Mouse (Mus musculus): ENCODE results near the gene Ptpre. TPM values are rescaled to one million over a fixed set of nuclear protein-coding genes. Genes with fewer than 3 reads are reported as not detected.

Gene Ptpre
- polyA plus RNA-seq, 1 experiment from 2014 or later, result 1.7 TPM

DNA sequence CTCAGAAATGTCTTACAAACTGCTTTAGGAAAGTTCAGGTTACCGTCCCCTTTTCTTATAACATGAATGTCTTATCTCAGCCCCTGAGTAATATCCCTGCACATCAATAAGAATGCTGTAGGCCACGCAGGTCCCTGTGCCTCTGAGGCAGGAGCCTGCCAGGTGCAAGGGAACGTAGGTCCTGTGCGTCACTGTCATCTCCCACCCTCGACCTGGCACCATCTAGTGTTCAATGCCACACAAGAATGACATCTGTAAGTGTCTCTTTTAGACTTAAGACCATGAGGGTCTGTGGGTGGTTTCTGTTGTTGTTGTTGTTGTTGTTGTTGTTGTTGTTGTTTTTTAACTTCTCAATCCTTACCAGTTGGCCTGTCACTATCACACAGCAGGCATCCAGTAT, 56.0 kb downstream of the Ptpre start:
- no peak overlapping the region for H3K4me3 ChIP-seq (ENCODE audit: low read depth, low read length)
- no peaks in the 10 kb centered on the region for H3K9me3 ChIP-seq (replicated peaks; ENCODE audit: control insufficient read depth, low read length)
- 58% methylated on average over 5 of the region's 5 CpGs for WGBS (ENCODE audit: insufficient replicate concordance)
- H3K9ac ChIP-seq (ENCODE audit: low read depth, low read length), result no peak overlapping the region
- H3K27me3 ChIP-seq (ENCODE audit: control insufficient read depth, insufficient read depth, low read length), result peaks cover 10% of the 10 kb centered on the region
- peaks cover 27% of the 10 kb centered on the region for H3K4me1 ChIP-seq (ENCODE audit: control insufficient read depth, insufficient read depth, low read length)
- H3K27ac ChIP-seq (ENCODE audit: low read depth, low read length), result peak overlapping the region; percentile 15; the same call in 1 of the 2 replicates
- H3K36me3 ChIP-seq (ENCODE audit: control insufficient read depth, insufficient read depth, low read length), result no peaks in the 10 kb centered on the region
- ATAC-seq (replicated peaks; ENCODE audit: insufficient number of reproducible peaks, low FRiP score, low TSS enrichment), result no peak
- H3K4me2 ChIP-seq, result no peak overlapping the region

DNA sequence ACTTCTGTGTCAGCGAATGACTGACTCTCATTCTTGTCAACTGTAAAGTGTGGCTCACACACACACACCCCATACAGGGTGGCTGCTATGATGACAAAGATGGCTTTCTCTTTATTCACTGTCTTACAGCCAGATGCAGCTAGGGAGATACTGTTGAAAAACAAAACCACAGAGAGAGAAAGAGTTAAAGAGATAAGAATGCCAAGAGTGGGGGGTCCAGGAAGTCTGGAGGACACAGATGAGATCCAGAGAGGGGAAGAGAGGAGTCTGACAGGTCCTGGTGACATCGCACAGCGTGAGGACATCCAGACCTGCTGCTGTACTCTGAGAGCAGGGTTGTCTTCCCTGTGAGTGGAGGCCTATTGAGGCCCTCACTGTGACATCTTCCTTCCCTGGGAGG, 56.5 kb downstream of the Ptpre start:
- Histone ChIP-seq H3K4me2 (no peak overlapping the region), H3K36me3 (ENCODE audit: control insufficient read depth, insufficient read depth, low read length) (no peaks in the 10 kb centered on the region), H3K27ac (ENCODE audit: low read depth, low read length) (peak overlapping the region; percentile 15; the same call in 1 of the 2 replicates), H3K4me3 (ENCODE audit: low read depth, low read length) (no peak overlapping the region), H3K9ac (ENCODE audit: low read depth, low read length) (no peak overlapping the region), H3K27me3 (ENCODE audit: control insufficient read depth, insufficient read depth, low read length) (peaks cover 10% of the 10 kb centered on the region), H3K4me1 (ENCODE audit: control insufficient read depth, insufficient read depth, low read length) (peaks cover 32% of the 10 kb centered on the region), H3K9me3 (replicated peaks; ENCODE audit: control insufficient read depth, low read length) (no peaks in the 10 kb centered on the region)
- 25% methylated on average over 3 of the region's 3 CpGs for WGBS (ENCODE audit: insufficient replicate concordance)
- ATAC-seq (replicated peaks; ENCODE audit: insufficient number of reproducible peaks, low FRiP score, low TSS enrichment), result no peak

DNA sequence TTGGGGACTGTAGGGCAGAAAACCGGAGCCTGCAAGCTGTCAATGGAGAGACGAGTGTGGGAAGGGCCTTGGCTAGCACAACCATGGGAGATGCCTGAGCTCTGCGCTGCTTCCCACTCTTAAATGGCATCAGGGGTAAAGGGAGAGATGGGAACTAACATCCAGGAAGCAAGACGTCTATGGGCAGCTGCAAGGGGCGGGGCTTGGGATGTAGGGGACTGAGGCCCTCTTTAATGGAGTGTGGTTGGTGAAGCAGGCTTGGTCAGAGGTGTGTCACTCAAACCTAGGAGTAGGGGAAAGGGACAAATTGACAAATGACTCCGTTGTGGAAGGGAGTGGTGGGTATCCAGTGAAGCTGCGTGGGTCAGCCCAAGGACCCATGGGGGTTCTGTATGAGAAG, 57.4 kb downstream of the Ptpre start:
- no peak overlapping the region for H3K4me3 ChIP-seq (ENCODE audit: low read depth, low read length)
- H3K36me3 ChIP-seq (ENCODE audit: control insufficient read depth, insufficient read depth, low read length), result no peaks in the 10 kb centered on the region
- no peak overlapping the region for H3K9ac ChIP-seq (ENCODE audit: low read depth, low read length)
- peaks cover 10% of the 10 kb centered on the region for H3K27me3 ChIP-seq (ENCODE audit: control insufficient read depth, insufficient read depth, low read length)
- 56% methylated on average over 7 of the region's 7 CpGs for WGBS (ENCODE audit: insufficient replicate concordance)
- no peak overlapping the region for H3K4me2 ChIP-seq
- H3K27ac ChIP-seq (ENCODE audit: low read depth, low read length), result no peak overlapping the region
- H3K9me3 ChIP-seq (replicated peaks; ENCODE audit: control insufficient read depth, low read length), result no peaks in the 10 kb centered on the region
- peaks cover 32% of the 10 kb centered on the region for H3K4me1 ChIP-seq (ENCODE audit: control insufficient read depth, insufficient read depth, low read length)
- no peak for ATAC-seq (replicated peaks; ENCODE audit: insufficient number of reproducible peaks, low FRiP score, low TSS enrichment)

DNA sequence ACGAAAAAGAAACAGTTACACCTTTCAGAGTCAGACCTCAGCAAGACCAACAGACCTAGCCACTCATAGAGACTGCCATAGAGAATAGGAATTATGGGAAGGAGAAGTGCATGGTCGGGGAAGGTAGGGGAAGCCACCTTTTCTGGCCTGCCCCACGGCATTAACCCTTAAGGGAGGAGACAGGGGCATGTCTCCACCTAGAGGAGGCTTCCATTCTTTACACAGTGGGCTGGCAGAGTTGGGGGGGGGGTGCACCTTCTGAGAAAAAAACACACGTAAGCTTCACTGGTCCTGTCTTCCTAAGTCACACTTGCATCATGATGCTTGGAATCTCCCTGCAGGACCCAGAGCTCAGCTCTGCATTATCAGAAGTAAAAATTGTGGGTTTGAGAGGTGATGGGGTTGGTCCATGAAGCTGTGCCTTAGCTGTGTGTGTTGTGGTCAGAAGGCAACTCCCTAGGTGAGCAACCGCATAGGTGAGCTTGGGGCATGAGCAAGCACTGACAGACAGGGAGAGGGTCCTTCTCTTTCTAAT, 58.4 kb downstream of the Ptpre start:
- no peak overlapping the region for H3K9ac ChIP-seq (ENCODE audit: low read depth, low read length)
- ATAC-seq (replicated peaks; ENCODE audit: insufficient number of reproducible peaks, low FRiP score, low TSS enrichment), result no peak
- H3K27ac ChIP-seq (ENCODE audit: low read depth, low read length), result no peak overlapping the region
- no peaks in the 10 kb centered on the region for H3K9me3 ChIP-seq (replicated peaks; ENCODE audit: control insufficient read depth, low read length)
- H3K4me1 ChIP-seq (ENCODE audit: control insufficient read depth, insufficient read depth, low read length), result peaks cover 32% of the 10 kb centered on the region
- no peaks in the 10 kb centered on the region for H3K36me3 ChIP-seq (ENCODE audit: control insufficient read depth, insufficient read depth, low read length)
- H3K4me3 ChIP-seq (ENCODE audit: low read depth, low read length), result no peak overlapping the region
- H3K4me2 ChIP-seq, result no peak overlapping the region
- WGBS (ENCODE audit: insufficient replicate concordance), result 41% methylated on average over 5 of the region's 5 CpGs
- H3K27me3 ChIP-seq (ENCODE audit: control insufficient read depth, insufficient read depth, low read length), result peaks cover 10% of the 10 kb centered on the region

DNA sequence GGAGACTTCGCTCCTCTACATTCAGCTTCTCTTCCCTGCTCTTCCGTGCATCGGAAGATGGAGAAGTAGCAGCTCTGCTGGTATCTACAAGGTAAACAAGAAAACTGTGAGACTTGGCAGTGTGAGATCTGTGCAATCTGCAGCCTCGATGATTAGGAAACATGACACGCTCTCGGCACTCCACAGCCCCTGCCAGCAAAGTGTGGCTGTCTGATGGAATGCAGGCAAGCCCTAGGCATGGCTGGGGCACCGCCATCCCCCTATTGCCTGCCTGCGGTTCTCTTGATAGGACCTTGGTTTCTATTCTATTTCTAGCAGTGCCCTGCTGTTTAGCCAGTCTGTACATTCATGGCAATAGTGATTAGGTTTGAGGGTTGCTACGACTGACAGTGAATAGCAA, 59.7 kb downstream of the Ptpre start:
- H3K4me2 ChIP-seq, result peak overlapping the region; percentile 42
- H3K27ac ChIP-seq (ENCODE audit: low read depth, low read length), result no peak overlapping the region
- no peak overlapping the region for H3K4me3 ChIP-seq (ENCODE audit: low read depth, low read length)
- ATAC-seq (replicated peaks; ENCODE audit: insufficient number of reproducible peaks, low FRiP score, low TSS enrichment), result no peak
- H3K9me3 ChIP-seq (replicated peaks; ENCODE audit: control insufficient read depth, low read length), result no peaks in the 10 kb centered on the region
- peaks cover 32% of the 10 kb centered on the region for H3K4me1 ChIP-seq (ENCODE audit: control insufficient read depth, insufficient read depth, low read length)
- no peak overlapping the region for H3K9ac ChIP-seq (ENCODE audit: low read depth, low read length)
- H3K36me3 ChIP-seq (ENCODE audit: control insufficient read depth, insufficient read depth, low read length), result no peaks in the 10 kb centered on the region
- H3K27me3 ChIP-seq (ENCODE audit: control insufficient read depth, insufficient read depth, low read length), result peaks cover 9% of the 10 kb centered on the region
- 8% methylated on average over 9 of the region's 9 CpGs for WGBS (ENCODE audit: insufficient replicate concordance)

DNA sequence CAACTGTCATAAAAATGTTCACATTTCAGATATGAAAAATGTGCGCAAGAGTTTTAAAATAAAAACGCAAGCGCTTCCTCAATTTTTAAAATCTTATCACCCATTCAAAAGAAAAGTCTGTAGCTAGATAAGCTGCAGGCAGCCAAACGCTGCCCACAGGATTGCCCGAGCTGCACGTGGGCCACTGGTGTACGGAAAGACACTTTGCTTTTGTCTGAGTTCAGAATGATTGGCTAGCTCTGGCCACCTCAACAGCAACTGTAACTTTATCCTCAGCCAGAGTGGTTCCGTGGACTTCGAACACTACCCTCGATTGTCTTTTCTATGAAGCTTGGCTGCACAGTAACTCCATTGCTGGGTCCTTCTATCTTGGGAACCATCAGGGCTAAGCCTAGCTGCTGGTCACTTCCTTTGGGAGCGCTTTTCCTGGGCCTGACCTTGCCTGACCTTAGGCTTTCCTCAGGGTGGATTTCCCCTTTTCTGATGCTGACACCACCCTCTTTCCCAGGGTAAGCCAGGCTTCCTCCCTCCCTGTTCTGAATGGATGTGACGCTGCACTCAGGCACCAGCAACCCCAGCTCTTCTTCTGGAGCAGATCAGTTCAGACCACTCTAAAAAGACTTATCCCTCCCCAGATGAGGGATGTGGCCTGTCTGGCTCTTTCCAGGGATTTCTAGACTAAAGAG, 60.5 kb downstream of the Ptpre start:
- Histone ChIP-seq H3K9ac (ENCODE audit: low read depth, low read length) (no peak overlapping the region; the same call in 1 of the 2 replicates), H3K27me3 (ENCODE audit: control insufficient read depth, insufficient read depth, low read length) (peaks cover 5% of the 10 kb centered on the region), H3K9me3 (replicated peaks; ENCODE audit: control insufficient read depth, low read length) (no peaks in the 10 kb centered on the region), H3K4me1 (ENCODE audit: control insufficient read depth, insufficient read depth, low read length) (peaks cover 32% of the 10 kb centered on the region), H3K4me2 (no peak overlapping the region), H3K27ac (ENCODE audit: low read depth, low read length) (0 out of 2 replicates have a peak overlapping the region, but pooled peaks have one; percentile 29), H3K36me3 (ENCODE audit: control insufficient read depth, insufficient read depth, low read length) (no peaks in the 10 kb centered on the region), H3K4me3 (ENCODE audit: low read depth, low read length) (no peak overlapping the region)
- 40% methylated on average over 12 of the region's 12 CpGs for WGBS (ENCODE audit: insufficient replicate concordance)
- no peak for ATAC-seq (replicated peaks; ENCODE audit: insufficient number of reproducible peaks, low FRiP score, low TSS enrichment)

DNA sequence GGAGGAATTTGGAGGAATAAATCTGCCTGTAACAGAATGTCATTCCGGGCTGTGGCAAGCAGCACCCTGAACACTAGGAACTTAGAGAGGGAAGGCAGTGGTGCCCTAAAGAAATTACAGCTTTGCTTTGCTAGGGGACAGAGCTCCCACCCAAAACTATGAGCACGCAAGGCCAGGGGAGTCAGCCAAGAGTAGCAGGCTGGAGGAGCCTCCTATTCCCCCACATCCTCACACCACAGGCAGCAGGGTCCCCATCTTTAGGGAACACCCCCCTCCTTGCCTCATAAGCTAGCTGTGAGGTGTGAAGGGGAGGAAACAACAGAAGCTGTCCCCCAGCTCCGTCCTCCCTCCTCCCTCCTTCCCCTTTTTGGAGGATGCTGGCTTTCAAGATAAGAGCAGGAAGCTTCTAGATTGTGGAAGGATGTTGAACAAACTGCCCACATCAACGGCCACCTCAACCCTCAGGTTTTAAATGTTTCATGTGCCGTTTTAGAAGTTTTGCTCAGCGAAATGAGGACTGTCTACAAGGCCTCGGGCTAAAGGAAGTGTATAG, 61.1 kb downstream of the Ptpre start:
- H3K4me3 ChIP-seq (ENCODE audit: low read depth, low read length), result no peak overlapping the region
- H3K4me2 ChIP-seq, result no peak overlapping the region
- no peak overlapping the region for H3K9ac ChIP-seq (ENCODE audit: low read depth, low read length)
- H3K27me3 ChIP-seq (ENCODE audit: control insufficient read depth, insufficient read depth, low read length), result peaks cover 1% of the 10 kb centered on the region; the same call in 1 of the 2 replicates
- no peaks in the 10 kb centered on the region for H3K36me3 ChIP-seq (ENCODE audit: control insufficient read depth, insufficient read depth, low read length)
- WGBS (ENCODE audit: insufficient replicate concordance), result 34% methylated on average over 7 of the region's 7 CpGs
- H3K4me1 ChIP-seq (ENCODE audit: control insufficient read depth, insufficient read depth, low read length), result peaks cover 35% of the 10 kb centered on the region
- H3K9me3 ChIP-seq (replicated peaks; ENCODE audit: control insufficient read depth, low read length), result no peaks in the 10 kb centered on the region
- H3K27ac ChIP-seq (ENCODE audit: low read depth, low read length), result peak overlapping the region; percentile 41; the same call in 1 of the 2 replicates
- no peak for ATAC-seq (replicated peaks; ENCODE audit: insufficient number of reproducible peaks, low FRiP score, low TSS enrichment)

DNA sequence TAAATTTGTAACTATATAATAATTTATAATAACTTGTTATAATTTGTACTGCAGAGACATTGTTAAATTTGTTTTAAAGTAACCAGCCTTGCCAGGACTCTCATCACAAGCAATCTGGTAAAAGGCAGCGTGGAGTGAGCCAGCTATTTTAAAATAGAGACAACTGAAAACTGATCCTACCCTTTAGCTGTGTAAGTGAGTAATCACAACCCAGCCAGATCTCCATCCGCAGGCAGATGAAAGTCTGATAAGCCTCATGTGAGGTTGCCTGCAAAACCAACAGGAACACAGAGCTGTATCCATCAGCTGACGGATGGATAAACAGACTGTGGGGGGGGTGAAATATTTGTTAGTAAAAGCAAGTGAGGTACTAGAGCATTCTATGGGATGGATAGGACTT, 62.8 kb downstream of the Ptpre start:
- H3K9me3 ChIP-seq (replicated peaks; ENCODE audit: control insufficient read depth, low read length), result no peaks in the 10 kb centered on the region
- H3K27ac ChIP-seq (ENCODE audit: low read depth, low read length), result no peak overlapping the region
- H3K4me3 ChIP-seq (ENCODE audit: low read depth, low read length), result no peak overlapping the region
- no peak overlapping the region for H3K4me2 ChIP-seq
- no peak overlapping the region for H3K9ac ChIP-seq (ENCODE audit: low read depth, low read length)
- no peaks in the 10 kb centered on the region for H3K36me3 ChIP-seq (ENCODE audit: control insufficient read depth, insufficient read depth, low read length)
- H3K27me3 ChIP-seq (ENCODE audit: control insufficient read depth, insufficient read depth, low read length), result no peaks in the 10 kb centered on the region; the same call in 1 of the 2 replicates
- peaks cover 31% of the 10 kb centered on the region for H3K4me1 ChIP-seq (ENCODE audit: control insufficient read depth, insufficient read depth, low read length)
- WGBS (ENCODE audit: insufficient replicate concordance), result 49% methylated on average over 3 of the region's 3 CpGs
- no peak for ATAC-seq (replicated peaks; ENCODE audit: insufficient number of reproducible peaks, low FRiP score, low TSS enrichment)
